ENCODE assay signal across 19 mouse cellular contexts in the genomic region with DNA sequence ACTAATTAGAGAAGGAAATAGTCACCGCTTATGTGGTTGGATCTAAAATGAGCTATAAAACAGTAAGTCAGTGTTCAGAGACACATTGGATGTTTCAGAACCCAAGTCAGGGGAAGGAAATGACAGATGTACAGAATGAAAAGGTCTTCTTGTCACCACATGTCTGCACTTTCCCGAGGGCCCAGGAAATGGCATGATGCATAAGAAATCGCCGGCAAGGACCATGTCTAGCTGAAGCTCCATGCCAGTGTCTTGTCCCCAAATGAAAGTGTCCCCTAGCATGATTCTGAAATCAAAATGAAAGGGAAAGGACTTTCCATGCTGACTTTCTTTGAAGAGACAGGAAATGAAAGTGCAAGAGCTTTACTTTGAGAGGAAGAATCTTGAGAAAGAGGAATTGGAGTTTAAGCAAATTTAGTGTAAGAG. TPM values are rescaled to one million over a fixed set of nuclear protein-coding genes. Genes with fewer than 3 reads are reported as not detected.
DNase-seq lines count a peak whose midpoint lies in the region; ATAC-seq and TF ChIP-seq lines count a peak whose summit lies in the region.
"Had no signal": no experiment of that assay in that cellular context is flagged by ENCODE, and none has a peak within 500 bp of the region (broad histone marks: within the 10 kb centered on the region; RNA-seq: fewer than 3 reads in every experiment).

No protein-coding gene starts in this region.

- peak; percentile 13 for DNase-seq in thymus, adult 2 months
- no peak for DNase-seq in thymus, postnatal 14 days
- DNase-seq in T-cell, adult 2 months (ENCODE audit: low spot score): peak; percentile 34
- no peak for DNase-seq in layer of hippocampus, adult 11-12 months (ENCODE audit: low spot score)
- DNase-seq in adrenal gland, postnatal 14 days: no peak
- DNase-seq in kidney, postnatal 10 days: no peak
- DNase-seq: adrenal gland, postnatal 25 days; cerebellum, adult 9-11 months; forebrain, postnatal 0 days; kidney, adult 9 months; kidney, postnatal 4 days; layer of hippocampus, postnatal 36 days; right cerebral cortex, postnatal 4 days had no signal

- TF ChIP-seq CTCF in thymus, adult 2 months (IDR thresholded peaks at IDR 0.05; ENCODE audit: borderline replicate concordance, control insufficient read depth, extremely low read depth, insufficient read depth, low read length, poor library complexity): no peak
- no peak for TF ChIP-seq CTCF in small intestine, adult 2 months (IDR thresholded peaks at IDR 0.05; ENCODE audit: extremely low read depth, insufficient read length, insufficient replicate concordance, low read depth, low read length)

- H3K36me3 ChIP-seq in thymus, adult 2 months (ENCODE audit: control insufficient read depth, insufficient read depth, low read length): no peaks in the 10 kb centered on the region
- no peaks in the 10 kb centered on the region for H3K36me3 ChIP-seq in small intestine, adult 2 months (ENCODE audit: control insufficient read depth, insufficient read depth, low read length)
- H3K36me3 ChIP-seq: limb, embryonic 10.5 days; liver, embryonic 12.5 days; lung, embryonic 15.5 days; neural tube, embryonic 12.5 days had no signal

- peaks cover 13% of the 10 kb centered on the region for H3K4me1 ChIP-seq in thymus, adult 2 months (replicated peaks; ENCODE audit: control insufficient read depth, insufficient read depth, low read length)
- peaks cover 5% of the 10 kb centered on the region; the same call in 1 of the 2 replicates for H3K4me1 ChIP-seq in small intestine, adult 2 months (ENCODE audit: control insufficient read depth, insufficient read depth, insufficient read length, low read length)
- H3K4me1 ChIP-seq: limb, embryonic 10.5 days; neural tube, embryonic 12.5 days had no signal

- H3K27me3 ChIP-seq in thymus, adult 2 months (ENCODE audit: control insufficient read depth, insufficient read depth, low read length): no peaks in the 10 kb centered on the region
- H3K27me3 ChIP-seq in small intestine, adult 2 months (ENCODE audit: control insufficient read depth, insufficient read depth, low read length): no peaks in the 10 kb centered on the region
- H3K27me3 ChIP-seq: liver, embryonic 12.5 days; lung, embryonic 15.5 days; neural tube, embryonic 12.5 days had no signal

- WGBS in thymus, adult 2 months: 5% methylated on average over 4 of the region's 4 CpGs
- 79% methylated on average over 4 of the region's 4 CpGs for WGBS in small intestine, adult 2 months

- no peak overlapping the region for H3K4me3 ChIP-seq in thymus, adult 2 months (ENCODE audit: control insufficient read depth, insufficient read depth, low read length)
- H3K4me3 ChIP-seq in small intestine, adult 2 months (ENCODE audit: low read depth, low read length): no peak overlapping the region
- H3K4me3 ChIP-seq: limb, embryonic 10.5 days; liver, embryonic 12.5 days; lung, embryonic 15.5 days; neural tube, embryonic 12.5 days had no signal

- H3K27ac ChIP-seq in thymus, adult 2 months (ENCODE audit: control insufficient read depth, insufficient read depth, low read length): no peak overlapping the region
- H3K27ac ChIP-seq in small intestine, adult 2 months (ENCODE audit: insufficient read depth, low read depth, low read length): peak overlapping the region; percentile 2; the same call in 1 of the 2 replicates
- H3K27ac ChIP-seq: limb, embryonic 10.5 days; liver, embryonic 12.5 days; lung, embryonic 15.5 days; neural tube, embryonic 12.5 days had no signal

- TF ChIP-seq POLR2A in thymus, adult 2 months (IDR thresholded peaks at IDR 0.05; ENCODE audit: control insufficient read depth, extremely low read depth, insufficient read depth, low read length, poor library complexity): no peak
- TF ChIP-seq POLR2A in small intestine, adult 2 months (IDR thresholded peaks at IDR 0.05; ENCODE audit: low read depth, low read length): no peak

- peak; percentile 81 for ATAC-seq in inflammation-experienced regulatory T-cells, adult 6 months
- ATAC-seq: forebrain, postnatal 0 days; liver, embryonic 12.5 days had no signal

RNA-seq across cellular contexts. Expression of a gene that starts 10.8 kb away (rescaled TPM):
- 11.2 and 14.4 TPM in 2 replicates for polyA plus RNA-seq in thymus, adult 2 months (2012; rRNA removed)
- 10 to 100 TPM in 2 of 3 experiments, 1 to 10 TPM in 1; 4.4 to 14.9 (median 14.9) TPM for polyA plus RNA-seq in inflammation-experienced regulatory T-cells, adult 6 months (2017; shearing (Covaris generic))
- polyA plus RNA-seq in small intestine, adult 2 months (2012; rRNA removed): 8.3 and 17.9 TPM in 2 replicates
- 62.9 and 71.5 TPM in 2 replicates for total RNA-seq in adrenal gland, postnatal 14 days (2021)

Comparison
In these comparisons a context has a peak if more than half of its experiments do, and no peak if none do; other contexts are left out.
1. DNase-seq: peak in thymus, adult 2 months (single experiment) and T-cell, adult 2 months (single experiment); none in thymus, postnatal 14 days (single experiment), layer of hippocampus, adult 11-12 months (single experiment), adrenal gland, postnatal 14 days (single experiment) and kidney, postnatal 10 days (single experiment).